Mouse (Mus musculus) embryonic fibroblast, embryonic 13.5 days (primary cell): ENCODE data around the gene Ggt6. TPM values are rescaled to one million over a fixed set of nuclear protein-coding genes. Genes with fewer than 3 reads are reported as not detected.

Experiments
- H3K27ac ChIP-seq: 2 replicates; pipeline ENCODE4 v1.5.1; 2012; ENCODE audit warnings: low read length, control low read depth, inconsistent platforms; ENCODE audit not compliant: insufficient read depth
- H3K4me1 ChIP-seq: 2 replicates; pipeline ENCODE4 v1.6.1; 2011; ENCODE audit warnings: low read length; ENCODE audit not compliant: control insufficient read depth, insufficient read depth
- H3K4me3 ChIP-seq: 2 replicates; pipeline ENCODE4 v1.5.1; 2011; ENCODE audit warnings: mild to moderate bottlenecking, control low read depth, low read length; ENCODE audit not compliant: insufficient read depth
- CTCF ChIP-seq: IDR thresholded peaks from 2 replicates; pipeline ENCODE4 v1.5.1; 2011; ENCODE audit warnings: mild to moderate bottlenecking, control low read depth, low read length, moderate library complexity, borderline replicate concordance; ENCODE audit not compliant: insufficient read depth
- POLR2A ChIP-seq: IDR thresholded peaks from 2 replicates; pipeline ENCODE4 v1.6.1; 2011; ENCODE audit warnings: low read depth, mild to moderate bottlenecking, control low read depth, low read length, moderate library complexity
- polyA plus RNA-seq: library from polyadenylated mRNA; stranded (reverse); fragments of >200 nt; gene quantifications from 2 replicates; pipeline ENCODE4 v1.2.4, GENCODE M21; 2011; ENCODE audit warnings: low read depth; ENCODE audit not compliant: missing spikeins, insufficient read length

Gene Ggt6
- polyA plus RNA-seq, 1 experiment, result not detected

- H3K4me1 ChIP-seq, result no peaks in the 10 kb centered on the region
- no peak overlapping the region for H3K4me3 ChIP-seq
- no peak overlapping the region for H3K27ac ChIP-seq
- TF ChIP-seq CTCF, result no peak
Observed at GRCm38 (mm10) chr11:72481313-72481712, 46.0 kb downstream of the Ggt6 start.

GRCm38 (mm10) chr11:72481952-72482351 lies 46.6 kb downstream of the Ggt6 start:
- Histone ChIP-seq H3K4me3 (no peak overlapping the region), H3K27ac (no peak overlapping the region), H3K4me1 (no peaks in the 10 kb centered on the region)
- no peak for TF ChIP-seq CTCF
- no peak for TF ChIP-seq POLR2A

DNA sequence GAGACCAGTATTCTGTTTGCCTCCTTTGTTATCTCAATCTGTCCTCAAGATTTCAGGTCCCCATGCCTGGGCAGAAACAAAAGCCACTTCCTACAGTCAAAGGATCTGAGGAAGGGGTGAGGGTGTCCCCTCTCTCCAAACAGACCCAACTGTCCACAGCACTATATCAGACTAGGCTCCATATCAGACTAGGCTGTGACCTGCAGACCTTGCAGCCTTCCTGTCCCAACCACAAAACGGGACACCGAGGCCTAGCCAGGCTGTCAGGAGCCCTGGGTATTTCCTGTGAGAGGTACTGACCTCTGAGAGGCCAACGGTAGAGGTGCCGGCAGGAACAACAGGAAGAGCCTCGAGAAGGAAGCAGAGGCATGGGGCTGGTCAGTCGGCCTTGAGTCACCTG lies 49.2 kb downstream of the Ggt6 start:
- H3K27ac ChIP-seq, result no peak overlapping the region
- TF ChIP-seq POLR2A, result no peak
- no peak for TF ChIP-seq CTCF
- H3K4me1 ChIP-seq, result 0 out of 2 replicates have a peak, but pooled peaks cover 2% of the 10 kb centered on the region
- H3K4me3 ChIP-seq, result no peak overlapping the region

- no peak overlapping the region for H3K4me3 ChIP-seq
- H3K27ac ChIP-seq, result no peak overlapping the region
- H3K4me1 ChIP-seq, result 0 out of 2 replicates have a peak, but pooled peaks cover 2% of the 10 kb centered on the region
- TF ChIP-seq CTCF, result no peak
Observed at GRCm38 (mm10) chr11:72485157-72485556, 49.8 kb downstream of the Ggt6 start.

- Histone ChIP-seq H3K4me3 (no peak overlapping the region), H3K4me1 (0 out of 2 replicates have a peak, but pooled peaks cover 2% of the 10 kb centered on the region), H3K27ac (no peak overlapping the region)
- TF ChIP-seq POLR2A (no peak), CTCF (no peak)
Observed at GRCm38 (mm10) chr11:72485960-72486359, 50.6 kb downstream of the Ggt6 start.

DNA sequence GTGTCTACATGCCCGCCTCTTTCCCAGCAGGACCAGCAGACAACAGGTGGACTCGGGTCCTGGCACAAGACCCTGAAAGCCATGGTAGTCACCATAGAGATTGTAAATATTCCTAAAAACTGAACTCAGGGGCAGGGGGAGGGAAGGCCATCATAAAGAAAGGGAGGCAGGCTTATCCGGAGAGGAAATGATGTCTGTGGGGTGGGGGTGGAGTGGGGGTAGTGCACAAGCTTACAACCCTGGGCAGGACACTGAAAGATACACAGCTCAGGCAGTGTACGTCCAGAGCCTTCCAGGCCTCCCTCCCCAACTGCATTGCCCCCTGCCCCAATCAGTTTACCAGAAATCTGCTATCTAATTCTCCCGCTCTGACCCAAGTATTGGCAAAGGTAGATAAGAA lies 51.8 kb downstream of the Ggt6 start:
- Histone ChIP-seq H3K4me3 (no peak overlapping the region), H3K27ac (no peak overlapping the region), H3K4me1 (0 out of 2 replicates have a peak, but pooled peaks cover 2% of the 10 kb centered on the region)
- TF ChIP-seq CTCF, result no peak
- TF ChIP-seq POLR2A, result no peak

DNA sequence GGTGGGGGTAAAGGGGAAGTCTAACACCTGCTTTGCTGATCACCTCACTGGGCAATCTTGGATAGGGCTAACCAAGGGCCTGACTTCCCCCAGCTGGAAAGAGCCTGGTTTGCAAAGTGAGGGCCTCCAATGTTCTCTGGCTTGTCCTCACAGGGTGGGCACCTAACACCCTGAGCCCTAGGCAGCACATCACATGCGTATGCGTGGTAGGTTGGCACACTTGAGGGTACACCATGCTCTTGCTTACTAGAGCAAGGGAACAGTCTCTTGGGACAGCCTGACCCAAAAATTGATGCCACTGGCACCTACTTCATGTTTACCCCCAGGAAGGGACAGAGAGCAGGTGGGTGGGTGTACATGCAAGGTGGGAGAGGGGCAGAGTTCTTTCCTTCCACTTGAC lies 52.4 kb downstream of the Ggt6 start:
- no peak overlapping the region for H3K27ac ChIP-seq
- H3K4me3 ChIP-seq, result no peak overlapping the region
- no peak for TF ChIP-seq CTCF
- H3K4me1 ChIP-seq, result 0 out of 2 replicates have a peak, but pooled peaks cover 2% of the 10 kb centered on the region

Other genes with a start within 250 kb of the Ggt6 start
- gene Gm43951, start 228.7 kb upstream of the Ggt6 start, polyA plus RNA-seq, result 0.90 and 1.1 TPM in 2 replicates
- 8.0 and 11.8 TPM in 2 replicates for gene 4933427D14Rik, start 228.1 kb upstream of the Ggt6 start, polyA plus RNA-seq
- gene Txndc17, start 228.0 kb upstream of the Ggt6 start, polyA plus RNA-seq, result 131 and 168 TPM in 2 replicates
- gene Med31, start 219.9 kb upstream of the Ggt6 start, polyA plus RNA-seq, result 13.5 and 13.8 TPM in 2 replicates
- 0.74 TPM in 1 of 2 replicates, not detected in the other for gene Slc13a5, start 168.3 kb upstream of the Ggt6 start, polyA plus RNA-seq
- 42.3 and 73.5 TPM in 2 replicates for gene Xaf1, start 133.9 kb upstream of the Ggt6 start, polyA plus RNA-seq
- gene Fbxo39, start 121.1 kb upstream of the Ggt6 start, polyA plus RNA-seq, result not detected in 2 replicates
- gene Tekt1, start 73.1 kb upstream of the Ggt6 start, polyA plus RNA-seq, result not detected in 2 replicates
- 0.28 TPM in 1 of 2 replicates, not detected in the other for gene Smtnl2, start 23.8 kb upstream of the Ggt6 start, polyA plus RNA-seq
- gene Mybbp1a, start 5.8 kb downstream of the Ggt6 start, polyA plus RNA-seq, result 124 and 138 TPM in 2 replicates
- gene Spns2, start 54.4 kb downstream of the Ggt6 start, polyA plus RNA-seq, result 0.45 and 1.3 TPM in 2 replicates
- not detected in 2 replicates for gene Spns3, start 115.0 kb downstream of the Ggt6 start, polyA plus RNA-seq
- gene Ube2g1, start 171.8 kb downstream of the Ggt6 start, polyA plus RNA-seq, result 37.4 and 44.0 TPM in 2 replicates